In the genomic region with DNA sequence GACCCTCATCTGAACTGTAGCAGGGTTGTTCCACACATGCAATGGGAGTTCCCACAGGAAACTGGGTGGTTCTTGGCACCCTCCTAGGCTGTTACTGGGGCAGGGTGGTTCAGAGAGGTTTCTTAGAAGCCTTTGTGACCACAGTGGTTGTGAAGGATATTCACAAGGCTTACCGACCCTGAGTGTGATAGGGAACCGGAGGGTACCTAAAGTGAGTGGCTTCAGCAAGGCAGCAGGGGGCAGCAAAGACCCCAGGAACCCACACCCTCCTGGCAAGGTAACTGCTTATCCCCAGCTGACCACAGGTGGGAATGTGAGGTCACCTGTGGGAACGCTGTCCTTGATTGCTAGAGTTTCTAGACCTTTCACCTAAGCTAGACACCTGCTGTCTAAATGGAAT, we compare ENCODE assay signal across 8 mouse cellular contexts.
DNase-seq lines count a peak whose midpoint lies in the region; ATAC-seq and TF ChIP-seq lines count a peak whose summit lies in the region.

No protein-coding gene starts in this region.

- TF ChIP-seq EP300 in liver, embryonic 14.5 days (IDR thresholded peaks at IDR 0.05; ENCODE audit: low read depth), result no peak

- no peaks in the 10 kb centered on the region for H3K9me3 ChIP-seq in liver, embryonic 14.5 days (ENCODE audit: control insufficient read depth, low read length)
- no peaks in the 10 kb centered on the region for H3K9me3 ChIP-seq in midbrain, embryonic 15.5 days

- H3K9ac ChIP-seq in liver, embryonic 14.5 days (replicated peaks), result no peak overlapping the region
- H3K9ac ChIP-seq in midbrain, embryonic 15.5 days, result no peak overlapping the region

- H3K27me3 ChIP-seq in liver, embryonic 14.5 days (ENCODE audit: control insufficient read depth, insufficient read depth, low read length), result no peaks in the 10 kb centered on the region
- H3K27me3 ChIP-seq in splenic B cell, adult 2 months (ENCODE audit: control insufficient read depth, insufficient read depth, low read length, poor library complexity, severe bottlenecking), result no peaks in the 10 kb centered on the region
- no peaks in the 10 kb centered on the region for H3K27me3 ChIP-seq in midbrain, embryonic 15.5 days (replicated peaks)

- no peaks in the 10 kb centered on the region for H3K4me1 ChIP-seq in liver, embryonic 14.5 days (replicated peaks; ENCODE audit: control insufficient read depth in 2 of 2, insufficient read depth in 2 of 2, low read length in 1 of 2)
- H3K4me1 ChIP-seq in midbrain, embryonic 15.5 days, result no peaks in the 10 kb centered on the region

- peak; percentile 61 for TF ChIP-seq CTCF in liver, embryonic 14.5 days (IDR thresholded peaks at IDR 0.05; ENCODE audit: low read depth)

- ATAC-seq in liver, embryonic 14.5 days (ENCODE audit: insufficient read depth), result no peak
- no peak for ATAC-seq in megakaryocyte-erythroid progenitor cell, adult 5-6 weeks (replicated peaks; ENCODE audit: low FRiP score, low TSS enrichment, poor library complexity, severe bottlenecking)
- no peak for ATAC-seq in midbrain, embryonic 15.5 days (replicated peaks)

- H3K36me3 ChIP-seq in liver, embryonic 14.5 days (replicated peaks; ENCODE audit: control insufficient read depth, insufficient read depth, low read depth), result no peaks in the 10 kb centered on the region
- H3K36me3 ChIP-seq in splenic B cell, adult 2 months (ENCODE audit: control insufficient read depth, insufficient read depth, low read length, poor library complexity, severe bottlenecking), result no peaks in the 10 kb centered on the region
- H3K36me3 ChIP-seq in midbrain, embryonic 15.5 days (replicated peaks), result no peaks in the 10 kb centered on the region

- no peak overlapping the region for H3K27ac ChIP-seq in liver, embryonic 14.5 days
- no peak overlapping the region for H3K27ac ChIP-seq in midbrain, embryonic 15.5 days

- 19% methylated on average over 3 of the region's 3 CpGs for WGBS in liver, embryonic 14.5 days (ENCODE audit: insufficient replicate concordance)
- 46% methylated on average over 3 of the region's 3 CpGs for WGBS in midbrain, embryonic 15.5 days

- peak; percentile 51 for DNase-seq in embryo, embryonic 10 days (ENCODE audit: low spot score)
- no peak for DNase-seq in embryo, embryonic 10.5 days (ENCODE audit: low spot score)
- DNase-seq in ovary, postnatal 36 days (ENCODE audit: low spot score), result peak; percentile 53
- no peak for DNase-seq in ovary, postnatal 14 days (ENCODE audit: low spot score)
- DNase-seq in liver, embryonic 14.5 days (ENCODE audit: low read depth in 3 of 3, low spot score in 3 of 3), result no peak
- DNase-seq in splenic B cell, adult 2 months (ENCODE audit: low read depth, low spot score), result peak; percentile 77

- no peak overlapping the region for H3K4me3 ChIP-seq in liver, embryonic 14.5 days (ENCODE audit: insufficient read depth in 1 of 2, low read depth in 2 of 2, low read length in 2 of 2)
- no peak overlapping the region for H3K4me3 ChIP-seq in midbrain, embryonic 15.5 days

- no peak overlapping the region for H3K4me2 ChIP-seq in liver, embryonic 14.5 days (ENCODE audit: low read depth)
- no peak overlapping the region for H3K4me2 ChIP-seq in midbrain, embryonic 15.5 days

Comparison
In these comparisons a context has a peak if more than half of its experiments do, and no peak if none do; other contexts are left out.
1. DNase-seq: peak in embryo, embryonic 10 days (single experiment), ovary, postnatal 36 days (single experiment) and splenic B cell, adult 2 months (single experiment); none in embryo, embryonic 10.5 days (single experiment), ovary, postnatal 14 days (single experiment) and liver, embryonic 14.5 days (0 of 3).